Mouse (Mus musculus) limb, embryonic 13.5 days (tissue): ENCODE results near the gene 4921509C19Rik. TPM values are rescaled to one million over a fixed set of nuclear protein-coding genes. Genes with fewer than 3 reads are reported as not detected.
"Not testable (repeated sequence)": the region's sequence is repeated elsewhere in the genome, so short reads cannot be mapped to it uniquely, and the experiment has no call there.

Experiments used
- ATAC-seq: fragments of 200-750 bp; cut with Nextera tagmentation; 2 replicates; pipeline ENCODE4 v1.8.0; 2017; ENCODE audit warnings: low read depth, moderate number of reproducible peaks, moderate TSS enrichment; ENCODE audit not compliant: low FRiP score
- H3K27ac ChIP-seq: fragments of 300-500 bp; sonication (generic); 2 replicates; pipeline ENCODE4 v1.5.1; 2015; ENCODE audit warnings: inconsistent platforms, mild to moderate bottlenecking, moderate library complexity
- H3K27me3 ChIP-seq: fragments of 300-500 bp; sonication (generic); 2 replicates; pipeline ENCODE4 v1.6.1; 2015; ENCODE audit warnings: mild to moderate bottlenecking, inconsistent platforms
- H3K36me3 ChIP-seq: fragments of 300-500 bp; sonication (generic); 2 replicates; pipeline ENCODE4 v1.6.1; 2015; ENCODE audit warnings: inconsistent platforms, mild to moderate bottlenecking, moderate library complexity
- H3K4me1 ChIP-seq: fragments of 300-500 bp; sonication (generic); 2 replicates; pipeline ENCODE4 v1.6.1; 2015; ENCODE audit warnings: inconsistent platforms
- H3K4me2 ChIP-seq: fragments of 300-500 bp; sonication (generic); replicated peaks from 2 replicates; pipeline ENCODE4 v1.6.1; 2015; ENCODE audit warnings: inconsistent platforms, mild to moderate bottlenecking, moderate library complexity
- H3K4me3 ChIP-seq: fragments of 300-500 bp; sonication (generic); 2 replicates; pipeline ENCODE4 v1.5.1; 2015; ENCODE audit warnings: moderate library complexity, mild to moderate bottlenecking, inconsistent platforms
- H3K9ac ChIP-seq: fragments of 300-500 bp; sonication (generic); 2 replicates; pipeline ENCODE4 v1.6.1; 2015; ENCODE audit warnings: mild to moderate bottlenecking, inconsistent platforms
- H3K9me3 ChIP-seq: fragments of 300-500 bp; sonication (generic); 2 replicates; pipeline ENCODE4 v1.6.1; 2016; ENCODE audit warnings: inconsistent platforms
- WGBS: fragments of 180-500 bp; shearing (Covaris S2); methylation state at CpG from one replicate; pipeline ENCODE4 v1.1.7; 2015; 5-methylcytosine and 5-hydroxymethylcytosine counted together
- polyA plus RNA-seq: library from polyadenylated mRNA; unstranded; fragments of >200 nt; fragmentation: Nextera tagmentation; extraction: Ambion mirVana; gene quantifications from 2 replicates; pipeline ENCODE4 v1.2.1, GENCODE M21; 2015

4921509C19Rik gene
- polyA plus RNA-seq: not detected in 2 replicates

DNA sequence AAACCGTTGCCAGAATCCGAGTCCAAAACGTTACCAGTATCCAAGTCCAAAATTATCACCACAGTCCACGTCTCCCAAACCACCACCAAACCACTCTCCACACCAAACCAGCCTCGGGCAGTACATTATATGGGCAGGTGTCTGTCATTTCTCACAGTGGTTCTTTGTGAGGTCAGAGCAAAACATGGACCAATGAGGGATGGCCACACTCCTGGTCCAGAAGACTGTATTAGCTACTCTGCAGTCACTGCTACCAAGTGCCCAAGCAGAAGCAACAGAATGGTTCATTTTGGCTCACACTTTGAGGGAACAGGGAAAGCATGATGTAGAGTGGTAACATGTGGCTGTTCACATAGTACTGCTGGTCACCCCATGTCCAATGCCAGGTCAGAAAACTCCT is at the start of gene 4921509C19Rik:
Gene 4921509C19Rik (minus strand): TSS at position 101 of the 400 bp plus-strand sequence.
- H3K4me1 ChIP-seq, H3K4me3 ChIP-seq, H3K36me3 ChIP-seq, ATAC-seq, H3K9ac ChIP-seq, H3K4me2 ChIP-seq, H3K27ac ChIP-seq, H3K9me3 ChIP-seq, H3K27me3 ChIP-seq: not testable (repeated sequence)
- 86% methylated on average over 5 of the region's 5 CpGs for WGBS

DNA sequence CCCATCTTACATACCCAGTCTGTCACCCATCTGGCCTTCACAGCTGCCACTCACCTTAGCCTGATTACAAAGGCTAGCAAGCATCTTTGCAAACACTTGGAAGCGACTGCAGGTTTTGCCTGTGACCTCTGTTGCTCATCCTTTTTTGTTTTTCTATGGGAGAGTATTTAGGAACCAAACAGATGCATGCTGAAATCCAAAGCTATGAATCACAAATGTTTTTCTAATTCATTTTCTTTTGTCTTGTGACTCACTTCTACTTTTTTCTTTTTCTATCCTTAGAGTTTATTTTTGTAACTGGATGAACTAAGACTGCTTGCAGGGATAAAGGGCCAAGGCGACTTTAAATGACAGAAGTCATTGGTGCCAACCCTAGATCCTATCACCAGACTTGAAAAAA is 49.6 kb upstream of the 4921509C19Rik start:
- no peaks in the 10 kb centered on the region for H3K27me3 ChIP-seq
- no peak overlapping the region for H3K4me3 ChIP-seq
- H3K9ac ChIP-seq: no peak overlapping the region
- no peaks in the 10 kb centered on the region for H3K4me1 ChIP-seq
- H3K9me3 ChIP-seq: no peaks in the 10 kb centered on the region
- no peak overlapping the region for H3K27ac ChIP-seq
- no peak for ATAC-seq
- no peak overlapping the region for H3K4me2 ChIP-seq
- peaks cover 10% of the 10 kb centered on the region for H3K36me3 ChIP-seq
- 72% methylated on average over 2 of the region's 2 CpGs for WGBS

DNA sequence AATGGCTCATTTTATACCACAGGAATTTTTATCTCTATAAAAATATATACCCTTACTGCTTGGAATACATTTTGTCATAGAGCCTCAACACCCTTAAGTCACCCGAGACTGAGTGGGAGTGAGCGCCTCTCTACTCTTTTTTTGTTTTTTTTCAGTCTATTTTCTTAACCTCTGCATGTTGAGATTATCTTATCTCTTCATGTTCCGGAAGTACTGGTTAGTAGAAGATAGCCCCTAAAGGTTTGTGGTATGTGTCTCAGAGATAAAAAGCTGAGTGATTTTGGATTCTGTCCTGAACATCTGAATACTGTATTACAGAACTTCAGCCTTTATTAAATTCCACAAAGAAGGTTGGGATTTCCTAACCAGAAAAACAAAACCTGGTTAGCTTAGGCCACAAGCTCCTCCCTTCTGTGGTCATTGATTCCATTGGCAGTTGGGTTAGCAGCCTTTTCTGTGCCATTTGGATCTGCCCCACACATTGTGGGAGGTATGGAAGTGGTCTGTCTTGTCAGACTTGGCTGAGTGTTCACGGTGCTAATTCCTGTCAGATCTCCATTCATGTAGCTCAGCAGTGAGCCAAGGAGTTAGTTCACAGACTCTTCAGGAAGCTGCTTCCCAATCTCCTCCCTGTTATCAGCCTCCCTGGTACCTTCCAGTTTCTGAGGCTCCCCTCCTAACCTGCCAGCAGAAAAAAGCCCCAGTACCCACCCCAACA is 48.5 kb upstream of the 4921509C19Rik start:
- no peak overlapping the region for H3K9ac ChIP-seq
- no peak for ATAC-seq
- peaks cover 20% of the 10 kb centered on the region for H3K36me3 ChIP-seq
- H3K4me2 ChIP-seq: no peak overlapping the region
- no peaks in the 10 kb centered on the region for H3K27me3 ChIP-seq
- no peaks in the 10 kb centered on the region for H3K4me1 ChIP-seq
- no peaks in the 10 kb centered on the region for H3K9me3 ChIP-seq
- no peak overlapping the region for H3K4me3 ChIP-seq
- WGBS: 71% methylated on average over 4 of the region's 4 CpGs
- no peak overlapping the region for H3K27ac ChIP-seq

DNA sequence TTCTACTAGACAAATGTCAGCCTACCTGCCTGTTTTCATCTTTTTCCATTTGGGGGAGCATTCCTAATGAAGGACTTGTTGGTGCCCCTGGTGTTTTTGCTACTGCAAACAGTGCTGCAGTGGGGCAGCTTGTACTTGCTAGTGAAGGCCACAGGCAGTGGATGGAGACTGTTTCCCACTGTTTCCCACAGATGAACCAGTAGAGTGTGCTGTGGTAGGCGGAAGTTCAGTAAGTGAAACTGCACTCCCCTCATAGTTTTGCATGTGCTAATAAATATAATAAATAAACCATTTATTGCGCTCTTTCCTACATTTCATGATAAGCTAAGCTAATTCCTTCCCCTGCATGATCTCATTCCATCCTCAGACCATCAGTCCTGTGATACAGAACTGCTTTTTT is 43.0 kb upstream of the 4921509C19Rik start:
- Histone ChIP-seq H3K27me3 (no peaks in the 10 kb centered on the region), H3K4me1 (no peaks in the 10 kb centered on the region), H3K4me3 (no peak overlapping the region), H3K9ac (no peak overlapping the region), H3K9me3 (no peaks in the 10 kb centered on the region), H3K27ac (no peak overlapping the region), H3K36me3 (peaks cover 62% of the 10 kb centered on the region), H3K4me2 (no peak overlapping the region)
- 91% methylated on average over 2 of the region's 2 CpGs for WGBS
- ATAC-seq: no peak

DNA sequence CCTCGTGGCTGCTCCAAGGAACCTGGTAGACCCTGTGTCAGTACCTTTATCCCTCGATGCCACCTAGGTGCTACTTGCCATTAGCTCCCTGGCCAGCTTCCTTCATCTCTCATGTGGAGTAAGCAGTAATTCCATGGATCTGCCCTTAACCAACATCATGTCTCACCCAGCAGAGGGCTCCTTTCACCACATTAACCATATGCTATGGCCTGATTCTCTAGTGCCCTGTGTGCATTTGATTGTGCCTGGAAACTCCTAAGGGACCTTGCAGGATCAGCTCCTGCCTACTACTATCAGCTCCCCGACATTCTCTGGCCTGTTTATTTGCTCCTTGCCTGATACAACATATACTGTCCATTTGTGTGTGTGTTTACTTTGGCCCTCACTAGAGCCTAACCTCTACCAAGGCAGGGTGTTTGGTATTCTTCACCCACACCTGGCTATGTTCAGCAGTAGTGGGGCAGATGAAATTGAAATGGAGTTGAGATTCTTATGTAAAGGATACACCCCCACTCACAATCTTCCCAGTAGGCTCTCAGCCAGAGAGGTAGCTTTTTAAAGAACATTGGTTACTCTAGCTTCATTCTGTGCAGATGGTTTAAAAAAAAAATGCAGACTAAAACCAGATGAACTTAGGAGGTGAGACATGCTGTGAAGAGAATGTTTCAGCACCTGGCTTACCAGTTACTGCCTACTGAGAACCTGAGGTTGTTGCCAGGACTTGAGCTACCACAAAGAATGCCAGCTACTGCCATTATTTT is 37.8 kb upstream of the 4921509C19Rik start:
- no peak for ATAC-seq
- no peak overlapping the region for H3K9ac ChIP-seq
- no peaks in the 10 kb centered on the region for H3K9me3 ChIP-seq
- no peak overlapping the region for H3K4me2 ChIP-seq
- no peaks in the 10 kb centered on the region for H3K27me3 ChIP-seq
- no peak overlapping the region for H3K27ac ChIP-seq
- no peak overlapping the region for H3K4me3 ChIP-seq
- WGBS: 85% methylated on average over 3 of the region's 3 CpGs
- peaks cover 88% of the 10 kb centered on the region for H3K36me3 ChIP-seq
- H3K4me1 ChIP-seq: no peaks in the 10 kb centered on the region

DNA sequence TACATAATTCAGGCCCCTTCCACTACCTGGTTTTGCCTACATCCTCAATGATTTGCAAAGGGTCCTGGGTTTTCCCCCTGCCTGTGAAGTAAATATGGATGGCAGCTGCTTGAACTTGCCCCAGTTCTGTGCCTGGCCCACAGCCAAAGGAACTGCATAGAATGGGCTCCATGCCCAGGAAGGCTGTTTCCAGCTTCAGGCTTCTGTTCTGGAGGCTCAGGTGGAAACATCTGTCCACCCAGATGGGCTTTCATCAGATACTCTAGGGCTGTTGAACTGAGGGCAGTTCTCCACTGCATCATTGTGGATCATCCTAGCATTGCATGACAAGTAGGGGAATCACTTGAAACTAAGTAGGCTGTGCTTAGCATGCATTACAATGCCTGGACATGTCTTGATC is 36.2 kb upstream of the 4921509C19Rik start:
- peaks cover 95% of the 10 kb centered on the region for H3K36me3 ChIP-seq
- no peak overlapping the region for H3K9ac ChIP-seq
- no peaks in the 10 kb centered on the region for H3K9me3 ChIP-seq
- H3K4me1 ChIP-seq: no peaks in the 10 kb centered on the region
- H3K4me2 ChIP-seq: no peak overlapping the region
- H3K4me3 ChIP-seq: no peak overlapping the region
- H3K27me3 ChIP-seq: no peaks in the 10 kb centered on the region
- peak; percentile 44; the same call in 1 of the 2 replicates for ATAC-seq
- H3K27ac ChIP-seq: no peak overlapping the region

DNA sequence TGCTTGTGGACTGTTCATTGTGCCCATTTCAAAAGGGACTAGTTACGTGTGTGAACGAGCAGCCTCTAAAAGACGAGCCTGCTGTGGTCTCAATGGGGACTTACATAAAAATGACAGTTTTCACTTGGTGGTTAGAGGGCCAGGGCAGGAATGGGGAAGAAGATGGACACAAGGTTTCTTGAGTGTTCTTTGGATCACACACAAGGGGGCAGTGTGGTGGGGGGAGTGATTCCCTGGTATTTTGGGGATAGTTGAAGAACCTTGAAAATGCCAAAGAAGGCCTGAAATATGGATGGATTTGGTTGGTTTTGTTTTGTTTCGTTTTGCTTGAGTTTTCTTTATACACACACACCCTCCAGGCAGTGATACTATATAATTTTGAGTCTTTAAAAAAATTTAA is 28.3 kb upstream of the 4921509C19Rik start:
- Histone ChIP-seq H3K4me1 (no peaks in the 10 kb centered on the region), H3K9me3 (no peaks in the 10 kb centered on the region), H3K36me3 (peaks cover 90% of the 10 kb centered on the region), H3K27ac (no peak overlapping the region), H3K9ac (no peak overlapping the region), H3K4me3 (no peak overlapping the region), H3K4me2 (no peak overlapping the region), H3K27me3 (no peaks in the 10 kb centered on the region)
- ATAC-seq: no peak
- WGBS: 77% methylated on average over 4 of the region's 4 CpGs

DNA sequence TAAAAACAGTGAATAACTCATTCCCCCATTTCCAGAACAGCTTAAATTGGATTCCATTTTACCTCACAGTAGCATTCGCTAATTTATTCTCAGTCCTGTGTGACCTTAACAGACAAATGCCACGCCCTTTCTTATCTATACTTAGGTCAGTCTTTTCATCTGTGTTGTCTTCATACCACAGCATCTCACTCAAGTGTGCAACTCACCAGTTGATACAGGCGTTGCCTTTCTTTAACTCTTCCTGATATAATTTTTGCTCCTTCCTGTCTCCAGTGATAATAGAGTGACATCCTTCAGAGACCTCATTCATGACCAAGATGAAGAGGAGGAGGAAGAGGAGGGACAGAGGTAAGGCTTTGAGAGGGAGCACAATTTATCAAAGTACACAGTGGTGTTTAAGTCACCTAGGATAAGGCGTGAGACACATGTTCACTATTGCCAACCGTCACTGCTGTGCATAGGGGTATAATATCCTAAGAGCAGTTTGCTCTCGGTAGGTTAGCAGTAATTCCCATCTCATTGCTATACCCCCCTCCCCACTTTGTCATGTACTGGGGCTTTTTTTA is 24.6 kb upstream of the 4921509C19Rik start:
- H3K4me2 ChIP-seq: no peak overlapping the region
- WGBS: 90% methylated on average over 6 of the region's 6 CpGs

DNA sequence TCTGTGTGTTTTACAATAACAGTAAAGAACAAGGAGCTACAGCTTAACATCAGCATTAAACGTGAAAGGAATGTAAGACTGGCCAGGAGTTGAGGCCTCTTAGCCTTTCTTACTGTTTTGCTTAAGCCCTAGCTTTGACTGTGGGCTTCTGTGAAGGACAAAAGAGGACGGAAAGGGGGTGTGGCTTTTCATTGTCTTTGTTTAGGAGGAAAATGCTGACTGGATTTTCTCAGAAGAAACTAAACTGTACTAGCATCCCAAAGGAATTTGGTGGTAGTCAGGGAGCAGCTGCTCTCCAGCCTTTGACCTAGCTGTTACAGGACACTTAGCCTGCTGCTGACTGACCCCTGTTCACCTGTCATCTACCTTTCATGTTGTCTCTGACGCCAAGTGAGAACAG is 22.4 kb upstream of the 4921509C19Rik start:
- no peak overlapping the region for H3K4me3 ChIP-seq
- H3K9me3 ChIP-seq: no peaks in the 10 kb centered on the region
- H3K27me3 ChIP-seq: no peaks in the 10 kb centered on the region
- H3K36me3 ChIP-seq: peaks cover 62% of the 10 kb centered on the region
- no peak overlapping the region for H3K4me2 ChIP-seq
- no peak overlapping the region for H3K27ac ChIP-seq
- ATAC-seq: no peak
- H3K4me1 ChIP-seq: peaks cover 12% of the 10 kb centered on the region
- H3K9ac ChIP-seq: no peak overlapping the region
- WGBS: 81% methylated on average over 3 of the region's 3 CpGs

More for the DNA sequence above, 24.6 kb upstream of the 4921509C19Rik start:
- Histone ChIP-seq H3K36me3 (peaks cover 82% of the 10 kb centered on the region), H3K4me3 (no peak overlapping the region), H3K27me3 (no peaks in the 10 kb centered on the region), H3K27ac (no peak overlapping the region), H3K9ac (no peak overlapping the region), H3K4me1 (peaks cover 4% of the 10 kb centered on the region; the same call in 1 of the 2 replicates), H3K9me3 (no peaks in the 10 kb centered on the region)
- ATAC-seq: no peak

DNA sequence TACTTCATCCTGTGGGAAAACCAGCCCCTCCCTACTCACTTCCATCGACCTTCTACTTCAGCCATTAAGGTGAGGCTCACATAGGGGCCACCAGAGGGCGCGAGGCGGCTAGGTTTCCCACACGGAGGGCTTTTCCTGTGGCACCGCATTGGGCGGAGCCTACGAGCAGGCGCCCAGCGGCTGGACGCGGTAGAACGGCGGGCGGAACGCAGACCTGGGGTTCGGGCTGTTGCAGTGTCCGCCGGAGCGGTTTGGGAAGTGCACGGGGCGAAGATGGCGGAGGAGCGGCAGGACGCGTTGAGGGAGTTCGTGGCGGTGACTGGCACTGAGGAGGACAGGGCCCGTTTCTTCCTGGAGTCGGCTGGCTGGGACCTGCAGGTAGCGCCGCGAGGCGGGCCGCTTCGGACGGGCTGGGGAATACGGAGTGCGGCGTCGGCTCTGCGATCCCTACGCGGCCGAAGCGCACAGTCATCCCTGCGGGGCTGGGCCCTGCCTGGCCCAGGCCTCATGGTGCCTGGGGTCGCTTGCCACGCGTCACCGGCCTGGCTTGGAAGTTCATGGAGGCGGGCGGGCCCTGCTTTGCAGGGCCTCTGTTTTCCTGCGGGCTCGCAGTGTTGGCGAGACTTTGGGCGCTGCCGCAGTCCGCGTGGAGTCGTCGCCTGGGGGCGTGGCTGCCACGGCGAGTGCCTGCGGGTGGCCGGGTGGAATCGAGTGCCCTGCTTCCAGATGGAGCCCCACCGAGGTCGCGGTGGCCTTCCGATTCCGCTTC is 18.3 kb upstream of the 4921509C19Rik start, which contains the start of gene Nsfl1c:
Gene Nsfl1c (plus strand): TSS at position 148 of the 769 bp plus-strand sequence.
- H3K36me3 ChIP-seq: peaks cover 26% of the 10 kb centered on the region
- WGBS: under 1% methylated on average over 71 of the region's 73 CpGs
- peak within 1 kb of the TSS; percentile 82 for H3K4me2 ChIP-seq
- ATAC-seq: peak; percentile 100
- H3K27ac ChIP-seq: peak within 1 kb of the TSS; percentile 48; the same call in 1 of the 2 replicates
- H3K4me3 ChIP-seq: peak within 1 kb of the TSS; percentile 94
- H3K27me3 ChIP-seq: no peaks in the 10 kb centered on the region
- peaks cover 12% of the 10 kb centered on the region for H3K4me1 ChIP-seq
- H3K9me3 ChIP-seq: no peaks in the 10 kb centered on the region
- peak within 1 kb of the TSS; percentile 96 for H3K9ac ChIP-seq

DNA sequence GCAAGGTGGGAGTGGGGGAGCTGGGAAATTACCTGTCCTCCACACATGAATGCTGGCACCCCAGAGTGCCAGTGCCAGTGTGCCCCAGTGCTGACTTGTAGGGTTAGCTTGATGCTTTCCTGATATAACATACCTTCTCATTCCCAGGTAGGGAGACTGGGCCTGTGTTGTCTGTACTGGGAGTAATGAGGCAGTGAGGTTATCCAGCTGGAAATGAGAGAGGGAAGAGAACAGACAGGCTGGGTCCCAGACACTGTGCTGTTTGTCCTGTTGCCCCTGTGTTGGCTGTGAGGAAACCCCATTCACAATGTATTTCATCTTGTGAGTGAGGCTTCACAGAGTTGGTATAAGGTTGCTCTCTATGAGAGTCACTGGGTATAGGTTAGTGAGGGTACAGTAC is 10.5 kb upstream of the 4921509C19Rik start:
- Histone ChIP-seq H3K4me2 (no peak overlapping the region), H3K9ac (no peak overlapping the region), H3K27ac (no peak overlapping the region), H3K9me3 (no peaks in the 10 kb centered on the region), H3K36me3 (no peaks in the 10 kb centered on the region), H3K27me3 (no peaks in the 10 kb centered on the region), H3K4me3 (no peak overlapping the region), H3K4me1 (no peaks in the 10 kb centered on the region)
- no peak for ATAC-seq

DNA sequence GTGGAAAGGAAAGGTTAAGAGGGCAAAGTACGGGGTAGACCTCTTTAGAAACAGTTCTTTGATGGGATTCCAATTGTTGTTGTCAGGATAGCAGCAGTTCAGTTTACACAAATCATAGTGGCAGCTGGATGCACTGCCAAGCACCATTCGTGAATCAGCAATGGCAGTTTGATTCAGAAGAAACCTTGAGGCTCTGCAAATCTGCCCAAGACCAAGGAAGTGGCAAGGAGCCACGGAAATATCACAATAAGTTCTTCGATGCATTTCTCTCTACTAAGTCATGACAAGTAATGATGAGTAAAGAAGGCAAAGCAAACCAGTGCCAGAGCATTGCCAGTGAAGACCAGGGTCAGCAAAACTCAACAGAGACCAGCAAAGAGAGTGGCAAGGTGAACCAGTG is 41.0 kb downstream of the 4921509C19Rik start:
- 66% methylated on average over 4 of the region's 4 CpGs for WGBS
- H3K9me3 ChIP-seq, H3K4me1 ChIP-seq, H3K4me2 ChIP-seq, H3K27me3 ChIP-seq, H3K27ac ChIP-seq, H3K4me3 ChIP-seq, H3K36me3 ChIP-seq, H3K9ac ChIP-seq, ATAC-seq: not testable (repeated sequence)
